Mouse (Mus musculus): ENCODE data around the gene AW146154.

DNA sequence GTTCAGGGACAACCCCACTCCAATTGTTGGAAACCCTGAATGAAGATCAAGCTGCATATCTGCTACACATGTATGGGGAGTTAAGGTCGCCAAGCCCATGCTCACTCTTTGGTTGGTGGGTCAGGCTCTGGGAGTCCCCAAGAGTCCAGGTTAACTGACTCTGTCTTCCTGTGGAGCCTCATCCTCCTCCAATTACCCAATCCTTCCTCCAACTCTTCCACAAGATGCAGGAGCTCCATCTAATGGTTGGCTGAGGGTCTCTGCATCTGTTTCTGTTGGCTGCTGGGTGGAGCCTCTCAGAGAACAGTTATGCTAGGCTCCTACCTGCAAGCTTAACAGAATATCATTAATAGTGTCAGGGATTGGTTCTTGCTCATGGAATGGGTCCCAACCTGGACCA lies 2.7 kb upstream of the AW146154 start:
- TF ChIP-seq POLR2A (IDR thresholded peaks at IDR 0.05; ENCODE audit: borderline replicate concordance, control insufficient read depth, low read depth, low read length) = no peak
- TF ChIP-seq CTCF (IDR thresholded peaks at IDR 0.05; ENCODE audit: control insufficient read depth, insufficient read depth, low read length) = no peak
